Mouse (Mus musculus) layer of hippocampus, postnatal 36 days (tissue): ENCODE measurements around the gene Tmtc2. TPM values are rescaled to one million over a fixed set of nuclear protein-coding genes. Genes with fewer than 3 reads are reported as not detected.

Source experiments
- DNase-seq, 2 experiments: peaks; one replicate each; pipeline ENCODE4 v3.0.0; 2022
- total RNA-seq, 2 experiments: library from RNA; stranded (reverse); gene quantifications; 2 replicates each; pipeline ENCODE4 v1.2.3; 2021

The Tmtc2 gene
- total RNA-seq, 2 experiments from 2014 or later, result 11.9 TPM

DNA sequence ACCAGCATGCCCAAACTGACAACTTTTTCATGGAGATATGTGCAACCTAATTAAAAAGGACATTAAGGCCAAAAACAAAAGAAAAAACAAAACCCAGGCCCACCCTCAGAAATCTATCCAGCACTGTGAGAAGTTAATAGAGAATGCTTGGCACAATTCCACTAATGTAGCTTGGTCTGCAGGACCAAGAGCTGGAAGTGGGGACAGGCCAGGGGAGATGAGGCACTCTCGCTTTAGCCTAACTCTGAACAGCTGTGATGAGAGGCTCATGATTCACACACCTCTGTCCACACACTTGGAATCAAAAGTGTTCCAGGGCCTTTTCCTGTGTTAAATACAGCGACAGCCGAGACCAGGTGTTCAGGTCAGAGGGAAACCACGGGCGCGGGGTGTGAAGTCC is 79.0 kb downstream of the Tmtc2 start:
- DNase-seq, result no peak

DNA sequence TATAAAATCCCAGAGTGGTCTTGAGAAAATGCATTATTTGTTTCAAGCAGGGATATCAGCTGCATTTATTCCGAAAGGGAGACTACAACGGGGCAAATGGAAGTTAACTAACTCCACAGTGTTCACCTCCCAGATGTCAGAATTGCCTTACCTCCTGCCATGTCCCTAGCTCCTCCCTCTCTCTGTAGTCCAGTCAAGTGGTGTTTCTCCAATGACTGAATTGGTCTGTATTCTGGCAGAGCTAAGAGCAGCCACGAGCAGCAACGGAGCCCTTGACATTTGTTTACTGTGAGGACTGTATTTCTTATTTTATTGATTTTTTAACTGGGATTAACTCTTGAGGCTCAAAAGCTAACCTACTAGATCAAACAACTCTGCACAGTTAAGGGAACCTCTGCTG is 81.8 kb downstream of the Tmtc2 start:
- DNase-seq, result no peak

DNA sequence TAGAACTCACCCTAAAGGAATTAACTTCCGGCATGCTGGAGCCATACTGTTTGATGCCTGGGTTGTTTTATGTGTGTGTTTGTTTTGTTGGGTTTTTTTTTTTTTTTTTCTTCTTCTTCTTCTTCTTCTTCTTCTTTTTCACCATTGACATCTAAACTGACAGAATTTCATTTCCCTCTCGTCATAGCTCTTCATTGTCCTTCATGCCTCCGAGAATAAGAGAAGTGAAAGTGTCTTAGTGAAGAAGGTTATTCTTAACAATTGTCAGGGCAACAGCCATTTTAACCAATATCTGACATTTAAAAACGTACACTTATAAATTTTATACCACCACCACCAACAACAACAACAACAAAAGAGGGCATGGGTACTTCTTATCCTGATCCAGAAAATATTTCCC is 83.5 kb downstream of the Tmtc2 start:
- DNase-seq, result no peak

DNA sequence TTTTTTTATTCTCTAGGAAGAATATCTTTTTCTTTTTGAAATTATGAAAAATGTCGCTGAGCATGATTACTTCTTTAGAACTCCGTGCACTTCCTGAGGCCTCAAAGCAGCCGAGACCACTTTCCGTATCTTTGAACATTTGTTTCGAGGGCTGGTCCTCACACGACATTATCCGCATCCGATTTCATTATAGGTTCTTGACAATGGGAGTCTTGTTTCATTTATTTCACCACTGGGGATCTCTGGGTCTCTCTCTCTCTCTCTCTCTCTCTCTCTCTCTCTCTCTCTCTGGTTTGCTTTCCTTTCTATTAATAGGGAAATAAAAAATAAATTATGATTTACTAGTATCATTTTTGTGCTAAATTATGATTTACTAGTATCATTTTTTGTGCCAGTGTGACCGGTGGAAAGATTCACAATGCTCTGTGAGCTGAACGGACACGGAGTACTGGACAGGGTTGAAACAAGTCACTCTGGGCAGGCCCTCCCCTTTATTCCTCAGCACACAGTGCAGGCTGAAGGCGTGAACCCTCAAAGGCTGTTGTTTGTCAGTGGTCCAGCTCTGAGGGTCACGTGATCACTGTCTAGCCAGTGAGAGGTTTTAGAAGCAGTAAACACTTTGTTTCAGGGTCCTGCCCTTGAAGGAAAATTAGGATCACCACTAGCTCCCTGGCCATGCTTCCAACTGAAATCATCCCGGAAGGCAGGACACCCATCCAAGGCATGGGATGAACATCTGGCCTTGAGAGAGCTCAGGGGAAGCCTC is 84.1 kb downstream of the Tmtc2 start:
- no peak for DNase-seq

DNA sequence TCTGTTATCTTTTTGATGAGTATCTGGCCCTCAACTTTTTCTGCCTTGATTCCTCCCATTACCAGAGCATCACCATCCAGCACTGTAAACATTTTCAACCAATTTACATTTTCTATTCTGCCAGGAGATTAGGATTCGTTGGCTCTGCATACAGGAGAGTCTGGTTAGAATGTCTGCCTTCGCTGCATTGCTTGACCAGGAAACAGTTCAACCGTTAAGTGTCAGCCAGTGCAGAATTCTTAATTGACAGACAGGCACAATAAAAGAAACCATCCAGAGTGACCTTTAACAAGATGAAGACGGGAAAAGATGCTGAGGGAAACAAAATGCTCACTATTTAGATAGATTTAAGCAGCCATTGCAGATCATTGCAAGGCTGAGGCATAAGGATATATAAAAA is 87.3 kb downstream of the Tmtc2 start:
- DNase-seq, result no peak

DNA sequence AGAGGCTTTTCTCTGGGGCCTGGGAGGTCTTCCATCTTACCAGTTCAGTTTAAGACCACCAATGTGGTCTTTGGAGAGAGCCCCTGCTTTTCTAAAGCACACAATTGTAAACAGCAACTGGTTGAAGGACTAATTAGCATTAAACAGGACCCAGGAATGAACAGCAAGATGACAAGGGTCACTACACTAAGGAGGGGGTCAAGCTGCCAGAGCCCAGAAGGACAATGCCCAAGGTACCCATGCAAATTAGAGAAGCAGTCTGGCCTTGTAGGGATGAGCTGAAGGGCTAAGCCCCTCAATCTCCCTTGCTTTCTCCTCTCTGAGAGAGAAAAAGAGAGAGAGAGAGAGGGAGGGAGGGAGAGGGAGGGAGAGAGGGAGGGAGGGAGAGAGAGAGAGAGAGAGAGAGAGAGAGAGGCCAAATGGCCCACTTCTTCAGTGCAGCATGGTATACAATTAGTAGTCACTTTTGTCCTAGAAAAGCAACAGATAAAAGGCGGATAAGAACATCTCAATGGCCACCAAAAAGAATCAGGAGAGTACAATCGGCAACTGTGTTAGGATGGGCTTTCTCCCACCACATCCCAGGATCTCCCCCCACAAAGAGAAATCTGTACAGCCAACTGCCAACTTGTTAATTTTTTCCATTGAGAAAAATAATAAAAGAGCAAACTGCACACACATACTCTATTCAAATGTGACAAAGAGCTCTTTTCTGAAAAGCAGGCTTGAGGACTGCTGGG is 89.7 kb downstream of the Tmtc2 start:
- no peak for DNase-seq

DNA sequence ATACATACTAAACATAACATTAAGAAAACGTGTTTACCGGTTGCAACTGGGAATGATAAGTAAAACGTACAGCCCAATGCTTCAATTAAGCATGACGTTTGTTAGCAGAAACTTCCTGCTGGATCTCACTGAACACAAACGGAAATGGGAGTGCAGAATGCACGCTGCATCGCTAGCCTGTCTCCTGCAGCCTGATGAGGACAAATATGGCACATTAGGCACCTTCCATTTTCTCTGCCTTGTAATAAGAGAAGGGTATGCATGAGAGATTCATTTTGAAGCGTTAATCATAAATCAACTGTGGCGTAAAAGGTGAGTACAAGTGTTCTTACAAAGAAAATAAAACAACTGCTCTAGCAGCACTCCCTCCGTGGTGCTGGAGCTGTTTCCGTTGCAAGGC is 94.5 kb downstream of the Tmtc2 start:
- DNase-seq, result no peak

DNA sequence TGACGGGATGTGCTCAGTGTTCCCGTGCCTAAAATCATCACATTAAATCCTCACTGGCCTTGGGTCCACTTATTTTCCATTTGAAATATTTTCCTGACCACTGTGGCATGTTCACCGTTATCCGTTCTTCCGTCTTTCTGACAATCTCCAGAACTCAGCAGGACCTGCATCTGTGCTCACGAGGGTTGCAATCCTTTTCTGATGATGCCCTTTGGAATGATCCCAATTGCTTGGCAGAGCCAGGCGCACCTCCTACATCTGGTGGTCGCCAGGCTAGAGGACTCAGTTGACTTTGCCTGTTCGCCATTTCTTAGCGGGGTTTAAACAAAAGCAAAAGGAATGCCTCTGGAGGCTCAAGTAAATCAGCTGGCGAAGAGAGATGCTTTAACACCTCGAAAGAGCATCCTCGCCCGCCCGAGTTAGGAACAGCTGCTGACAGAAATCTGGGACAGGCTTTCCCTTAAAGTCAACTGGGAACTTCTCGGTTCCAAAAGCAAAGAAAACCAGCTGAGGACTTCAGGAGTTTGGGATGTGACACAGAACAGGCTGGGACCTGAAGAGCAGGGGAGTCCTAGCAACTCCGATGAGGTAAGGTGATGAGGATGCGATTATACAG is 96.5 kb downstream of the Tmtc2 start:
- no peak for DNase-seq

DNA sequence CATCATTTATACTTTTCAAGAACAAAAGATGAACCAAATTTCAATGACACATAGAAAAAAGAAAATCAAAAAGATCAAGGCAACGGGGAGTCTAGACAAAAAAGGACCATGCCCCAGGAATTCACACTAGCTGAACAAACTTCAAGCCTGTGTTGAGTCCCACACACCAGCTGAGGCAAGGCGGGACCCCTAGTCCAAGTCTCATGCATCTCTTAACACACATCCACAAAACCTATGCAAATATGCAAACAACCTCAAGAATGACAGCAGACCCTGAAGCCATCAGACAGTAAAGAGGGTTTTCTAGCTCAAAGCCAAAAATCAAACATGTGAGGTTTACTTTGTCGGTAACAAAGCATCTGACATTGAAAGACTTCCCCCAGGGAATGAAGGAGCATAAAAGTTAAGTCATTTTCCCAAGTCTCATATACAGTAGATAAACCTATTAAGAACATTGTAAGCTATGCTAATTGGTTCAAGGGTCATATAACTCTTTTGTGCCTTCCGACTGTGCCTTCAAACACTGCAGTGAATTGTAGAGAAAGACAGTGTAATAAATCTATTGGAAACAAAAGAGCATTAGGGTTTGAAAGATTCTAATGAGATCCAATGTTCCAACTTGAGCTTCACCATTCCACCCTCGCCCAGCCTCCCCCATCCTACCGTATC is 100.0 kb downstream of the Tmtc2 start:
- DNase-seq, result no peak

DNA sequence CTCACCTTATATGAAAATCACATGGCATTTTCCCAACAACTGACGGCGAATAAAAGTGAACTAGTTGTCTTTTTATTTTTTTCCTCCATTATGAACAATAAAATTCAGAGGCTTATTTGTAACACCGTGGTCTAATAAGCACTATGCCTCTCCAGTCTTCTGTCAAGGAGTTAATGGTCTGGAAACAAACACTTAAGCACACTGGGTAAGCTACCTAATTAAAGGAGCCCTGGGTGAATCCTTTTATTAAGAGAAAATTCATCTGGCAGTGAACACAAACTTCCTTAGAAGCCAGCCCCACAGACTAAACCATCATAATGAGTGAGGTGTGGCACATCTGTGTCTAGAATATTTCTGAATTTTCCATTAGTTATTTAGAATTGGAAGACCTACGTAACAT is 109.9 kb downstream of the Tmtc2 start:
- DNase-seq, result no peak

DNA sequence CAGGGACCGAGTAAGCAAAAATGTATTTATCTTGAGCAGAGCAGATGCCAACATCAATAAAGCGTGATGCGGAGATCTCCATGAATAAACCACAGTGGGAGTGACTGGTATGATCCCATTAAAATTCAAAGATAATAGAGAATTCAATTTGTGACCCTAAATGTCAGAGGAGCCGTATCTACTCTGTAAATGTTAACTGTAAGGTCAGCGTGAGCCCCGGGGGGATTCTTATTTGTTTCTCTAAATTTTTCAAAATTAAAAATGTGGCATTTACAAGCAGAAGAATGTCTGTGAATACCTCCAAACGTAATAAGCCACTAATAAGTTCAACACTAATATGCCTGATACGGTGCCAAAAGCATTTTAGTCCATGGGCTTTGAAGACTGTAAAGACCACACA is 120.8 kb downstream of the Tmtc2 start:
- no peak for DNase-seq

DNA sequence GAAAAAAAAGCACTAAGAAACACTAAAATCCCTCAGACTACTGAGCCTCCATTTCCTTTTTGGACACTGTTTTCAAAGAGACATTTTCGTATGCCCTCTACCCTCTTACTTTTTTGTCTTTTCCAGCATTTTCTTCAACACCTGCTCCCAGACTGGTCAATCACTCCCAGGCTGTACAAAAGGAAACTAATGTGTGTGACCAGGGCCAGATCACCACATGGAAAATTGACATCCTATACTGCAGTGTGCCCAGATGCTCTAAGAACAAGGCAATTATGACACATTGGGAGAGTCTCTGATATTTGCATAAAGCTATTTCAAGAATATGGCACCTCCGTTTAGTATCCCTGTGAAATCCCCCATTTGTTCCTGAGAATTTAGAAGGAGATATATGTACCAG is 127.1 kb downstream of the Tmtc2 start:
- DNase-seq, result no peak

DNA sequence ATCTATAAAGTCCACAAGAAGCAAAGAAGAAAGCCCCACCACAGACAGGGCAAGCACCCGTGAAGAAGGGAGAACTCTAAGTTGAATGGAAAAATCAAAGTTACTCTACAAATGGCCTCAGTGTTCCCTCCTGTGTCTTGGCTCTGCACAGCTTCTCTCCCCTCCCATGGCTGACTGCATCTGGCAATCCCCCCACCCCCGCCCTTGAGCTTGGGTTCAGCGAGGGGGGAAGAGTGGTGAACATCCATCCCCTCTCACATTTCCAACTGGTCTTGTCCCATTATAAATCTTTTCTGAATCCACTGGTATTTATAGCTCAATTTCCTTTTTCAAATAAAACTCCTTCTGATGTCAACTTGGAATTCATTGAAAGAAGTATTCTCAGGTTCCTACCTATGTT is 129.9 kb downstream of the Tmtc2 start:
- DNase-seq, result no peak

DNA sequence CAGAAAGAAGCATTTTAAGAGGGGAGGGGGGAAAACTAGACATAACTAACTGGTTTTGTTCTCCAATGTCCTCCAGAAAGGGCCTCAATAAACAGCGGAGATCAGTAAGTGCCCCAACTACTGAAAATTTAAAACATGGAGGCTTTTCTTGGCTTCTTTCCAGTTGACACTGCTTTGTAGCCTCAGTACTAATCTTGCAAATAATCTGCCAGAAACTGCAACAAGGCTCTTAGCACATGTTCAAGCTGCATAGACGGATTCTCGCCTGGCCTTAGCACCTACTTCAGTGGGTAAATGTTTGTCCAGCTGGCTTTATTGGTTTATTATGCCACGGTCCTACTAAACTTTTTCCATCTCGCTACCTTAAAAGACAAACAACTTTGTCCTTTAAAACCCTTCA is 139.4 kb downstream of the Tmtc2 start:
- no peak for DNase-seq

DNA sequence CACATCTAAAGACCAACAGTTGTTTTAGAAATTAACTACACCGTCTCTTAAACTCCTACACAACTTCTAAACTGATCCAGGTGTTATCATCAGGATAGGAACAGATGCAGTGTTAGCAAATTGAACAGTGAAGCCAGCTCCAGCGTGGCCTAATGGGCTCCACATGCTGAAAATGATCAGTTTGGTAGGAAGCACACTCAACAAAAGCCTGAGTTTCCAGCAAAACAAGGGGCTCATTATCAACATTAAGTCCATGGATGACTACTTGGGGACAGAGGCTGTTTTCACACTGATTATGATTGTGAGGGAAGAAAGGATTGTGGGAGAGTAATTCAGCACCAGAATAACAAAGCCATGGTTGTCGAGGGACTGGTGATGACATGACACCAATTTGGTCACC is 143.4 kb downstream of the Tmtc2 start:
- no peak for DNase-seq

DNA sequence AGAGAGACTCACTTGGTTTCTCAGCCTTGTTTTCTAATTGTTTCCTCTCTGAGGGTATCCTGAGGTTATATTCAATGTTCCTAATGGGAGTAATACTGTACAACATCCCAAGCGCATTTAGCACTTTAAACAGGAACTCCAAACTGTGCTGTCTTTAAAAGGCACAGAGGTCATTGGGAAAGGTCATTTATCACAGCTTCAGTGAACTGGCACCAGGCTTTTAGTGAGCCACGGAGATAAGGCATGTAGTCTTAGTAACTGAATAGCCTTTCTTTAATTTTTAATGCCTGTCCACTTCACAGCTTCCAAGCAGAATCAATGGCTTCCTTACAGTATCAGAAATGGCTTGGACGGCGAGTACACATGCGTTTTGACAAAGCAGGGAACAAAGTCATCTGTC is 144.0 kb downstream of the Tmtc2 start:
- no peak for DNase-seq

DNA sequence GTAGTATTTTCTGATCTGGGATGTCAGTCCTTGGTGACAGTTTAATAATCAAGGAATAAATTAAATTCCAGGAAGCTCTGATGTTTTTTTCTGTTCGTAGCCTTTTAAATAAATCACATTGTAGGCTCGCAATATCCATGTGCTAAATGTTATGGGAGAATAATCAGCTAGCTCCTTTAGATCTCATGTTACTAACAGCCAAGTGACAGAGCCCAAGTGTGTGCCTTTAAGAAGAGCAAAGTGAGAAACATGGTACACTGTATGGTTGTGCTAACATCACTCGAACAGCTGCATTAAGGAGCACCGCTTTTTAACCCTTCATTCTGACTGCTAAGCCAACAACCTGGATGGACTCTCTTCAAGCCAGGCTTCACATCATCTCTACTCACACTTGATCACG is 146.2 kb downstream of the Tmtc2 start:
- no peak for DNase-seq

DNA sequence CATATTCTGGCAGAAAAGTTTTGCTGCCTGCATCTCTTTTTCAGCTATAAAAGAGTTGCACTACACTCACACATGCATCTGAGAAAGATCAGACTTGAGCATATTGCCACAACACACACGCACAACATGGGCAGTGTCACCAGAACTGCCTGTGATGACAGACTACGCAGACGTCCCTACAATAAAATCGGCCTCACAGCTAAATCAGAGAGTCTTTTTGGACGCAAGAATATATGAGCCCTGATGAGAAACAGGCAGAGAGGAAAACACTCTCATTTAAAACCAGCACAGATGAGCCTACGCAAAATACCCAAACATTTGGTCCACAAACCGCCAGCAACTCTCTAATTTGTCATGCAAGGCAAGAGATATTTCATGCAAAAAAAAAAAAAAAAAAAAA is 146.6 kb downstream of the Tmtc2 start:
- peak; percentile 31 to 32 for DNase-seq

DNA sequence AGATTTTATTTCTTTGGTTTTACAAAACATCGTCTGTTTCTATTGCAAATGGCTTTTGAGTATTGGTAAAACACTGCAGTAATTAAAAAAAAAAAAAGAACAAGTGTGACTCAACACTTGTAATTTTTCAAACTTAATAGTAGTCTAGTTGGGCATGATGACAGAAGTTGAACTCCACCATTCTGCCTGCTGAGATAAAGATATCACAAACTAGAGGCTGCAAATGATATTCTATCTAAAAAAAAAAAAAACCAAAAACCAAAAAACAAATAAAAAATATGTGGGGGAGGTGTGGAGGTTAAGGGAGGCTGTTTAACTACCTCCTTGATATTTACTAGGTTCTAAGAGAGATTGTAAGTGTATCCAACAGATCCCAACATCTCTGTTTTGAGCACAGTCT is 149.2 kb downstream of the Tmtc2 start:
- no peak for DNase-seq

DNA sequence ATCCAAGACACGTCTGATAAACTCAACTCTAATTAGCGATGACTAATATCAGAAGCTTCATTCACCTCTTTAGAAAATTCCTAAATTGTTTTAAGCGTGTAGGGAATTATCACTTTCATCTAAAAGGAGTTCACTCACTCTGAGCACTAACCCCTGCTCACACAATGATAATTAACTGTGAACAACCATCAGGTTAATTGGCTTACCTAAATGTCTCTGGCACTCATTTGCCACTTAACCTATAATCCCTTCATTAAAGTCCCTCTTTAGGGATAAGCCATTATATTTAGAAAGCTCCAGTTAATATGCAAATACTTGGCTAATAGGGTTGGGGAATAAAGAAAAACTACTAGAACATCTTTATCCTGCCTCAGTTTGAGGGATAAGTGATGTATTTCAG is 151.1 kb downstream of the Tmtc2 start:
- no peak for DNase-seq

DNA sequence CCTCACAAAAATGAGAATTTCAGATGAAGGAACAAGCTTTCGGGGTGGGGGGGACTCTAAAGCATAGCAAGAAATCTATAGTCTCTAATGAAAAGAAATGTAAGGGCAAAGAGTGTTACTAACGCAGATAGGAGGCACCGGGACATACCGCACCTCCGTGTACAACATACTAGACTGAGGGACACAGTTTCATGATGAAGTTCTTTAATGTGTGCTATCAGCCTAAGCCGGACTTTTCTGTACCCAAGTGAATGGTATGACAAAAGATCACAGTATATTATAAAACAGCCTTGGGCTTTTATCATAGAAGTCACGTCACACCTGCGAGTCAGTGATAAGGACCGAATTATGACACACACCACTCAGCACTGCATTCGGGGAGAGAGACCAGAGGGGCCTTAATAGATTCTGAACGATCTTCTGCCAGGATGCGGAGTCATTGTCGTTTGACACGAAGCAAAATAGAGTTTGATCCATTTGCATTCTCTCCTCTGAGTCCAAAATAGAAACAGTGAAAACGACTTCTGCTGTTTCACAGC is 156.3 kb downstream of the Tmtc2 start:
- no peak for DNase-seq

DNA sequence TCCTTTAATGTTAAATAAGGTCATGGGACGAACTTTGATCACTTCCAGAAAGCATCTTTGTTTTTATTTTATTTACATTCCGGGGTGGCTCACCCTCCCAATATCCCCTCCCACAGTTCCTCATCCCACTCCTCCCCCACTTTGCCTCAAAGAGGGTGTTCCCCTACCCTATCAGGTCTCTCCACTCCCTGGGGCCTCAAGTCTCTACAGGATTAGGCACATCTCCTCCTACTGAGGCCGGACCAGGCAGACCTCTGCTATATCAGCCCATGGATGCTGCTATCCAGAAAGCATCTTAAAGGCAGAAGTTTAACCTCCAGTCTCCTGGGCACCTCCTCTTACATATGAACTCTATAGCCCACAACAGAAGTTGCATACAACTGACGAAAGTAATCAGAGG is 157.7 kb downstream of the Tmtc2 start:
- DNase-seq, result no peak
